In genomic region chr19:21715515-21715914, GRCm38 (mm10) we compare ENCODE assay signal across 27 mouse cellular contexts.
DNase-seq lines count a peak whose midpoint lies in the region; ATAC-seq and TF ChIP-seq lines count a peak whose summit lies in the region.
"Had no signal": no experiment of that assay in that cellular context is flagged by ENCODE, and none has a peak within 500 bp of the region (broad histone marks: within the 10 kb centered on the region; RNA-seq: fewer than 3 reads in every experiment).

No protein-coding gene starts in this region.

- H3K4me1 ChIP-seq in kidney, postnatal 0 days (replicated peaks; ENCODE audit: insufficient read depth, low read length): peaks cover 11% of the 10 kb centered on the region
- peaks cover 21% of the 10 kb centered on the region for H3K4me1 ChIP-seq in limb, embryonic 13.5 days
- no peaks in the 10 kb centered on the region for H3K4me1 ChIP-seq in limb, embryonic 10.5 days
- peaks cover 3 to 20% of the 10 kb centered on the region in 2 experiments; a peak in 2 of 4 replicates for H3K4me1 ChIP-seq in CH12.LX (ENCODE audit: control insufficient read depth in 1 of 2, insufficient read depth in 2 of 2)
- H3K4me1 ChIP-seq: embryonic facial prominence, embryonic 10.5 days; forebrain, embryonic 12.5 days; forebrain, embryonic 15.5 days; heart, embryonic 10.5 days had no signal

- in situ Hi-C loops in CH12.LX (cut with MboI; ENCODE audit: low pct_ligation_motif_present, low pct_unique_long_range_greater_than_20kb, low sequenced_read_pairs): loop anchor here (10.0 kb wide), 1 partner anchor 61 kb away; the partner anchor contains the start of genes 1110059E24Rik and Abhd17b

- TF ChIP-seq CTCF in kidney, postnatal 0 days (IDR thresholded peaks at IDR 0.05; ENCODE audit: low read depth): no peak
- TF ChIP-seq CTCF in CH12.LX (conservative IDR thresholded peaks at IDR 0.05 in 1 of 2, IDR thresholded peaks at IDR 0.05 in 1 of 2; ENCODE audit: low read depth in 2 of 2, low read length in 2 of 2): no peak

- dilution Hi-C loops in CH12.LX (cut with MboI; ENCODE audit: extremely low pct_ligation_motif_present, extremely low pct_unique_long_range_greater_than_20kb, low sequenced_read_pairs): no loop called here

- no peak overlapping the region for H3K4me3 ChIP-seq in kidney, postnatal 0 days (replicated peaks; ENCODE audit: low read depth, low read length)
- H3K4me3 ChIP-seq in limb, embryonic 13.5 days: no peak overlapping the region
- no peak overlapping the region for H3K4me3 ChIP-seq in limb, embryonic 10.5 days
- H3K4me3 ChIP-seq in CH12.LX (replicated peaks in 1 of 3; ENCODE audit: low read depth in 2 of 3, low read length in 2 of 3, poor library complexity in 1 of 3): peak overlapping the region in 2 of 3 experiments; percentile 68 to 74
- H3K4me3 ChIP-seq: embryonic facial prominence, embryonic 10.5 days; embryonic facial prominence, embryonic 13.5 days; erythroblast, embryonic 14.5 days; forebrain, embryonic 12.5 days; forebrain, embryonic 15.5 days; heart, adult 2 months; heart, embryonic 10.5 days; heart, embryonic 13.5 days had no signal

- no peak for TF ChIP-seq POLR2A in CH12.LX (IDR thresholded peaks at IDR 0.05; ENCODE audit: low read depth, low read length)

- H3K27ac ChIP-seq in kidney, postnatal 0 days: no peak overlapping the region
- no peak overlapping the region for H3K27ac ChIP-seq in limb, embryonic 13.5 days
- H3K27ac ChIP-seq in limb, embryonic 10.5 days: no peak overlapping the region
- peak overlapping the region; percentile 97 for H3K27ac ChIP-seq in CH12.LX (ENCODE audit: insufficient read depth, low read depth)
- H3K27ac ChIP-seq: embryonic facial prominence, embryonic 10.5 days; embryonic facial prominence, embryonic 13.5 days; forebrain, embryonic 12.5 days; forebrain, embryonic 15.5 days; heart, adult 2 months; heart, embryonic 10.5 days; heart, embryonic 13.5 days; hindbrain, embryonic 14.5 days; hindbrain, postnatal 0 days had no signal

- no peaks in the 10 kb centered on the region for H3K9me3 ChIP-seq in kidney, postnatal 0 days (replicated peaks; ENCODE audit: low read length)
- no peaks in the 10 kb centered on the region for H3K9me3 ChIP-seq in limb, embryonic 13.5 days
- H3K9me3 ChIP-seq in limb, embryonic 10.5 days (replicated peaks): no peaks in the 10 kb centered on the region
- H3K9me3 ChIP-seq in CH12.LX (replicated peaks; ENCODE audit: low read length): peaks cover 3% of the 10 kb centered on the region
- H3K9me3 ChIP-seq: embryonic facial prominence, embryonic 10.5 days; forebrain, embryonic 12.5 days; forebrain, embryonic 15.5 days; heart, embryonic 10.5 days; heart, embryonic 13.5 days had no signal

- peak; percentile 65 for DNase-seq in heart, adult 11 months
- no peak for DNase-seq in heart, adult 18-20 months
- DNase-seq in kidney, postnatal 0 days (ENCODE audit: low spot score): no peak
- no peak for DNase-seq in kidney, postnatal 25 days
- DNase-seq in limb, embryonic 10.5 days (ENCODE audit: low spot score): no peak
- peak; percentile 42 for DNase-seq in CH12.LX (ENCODE audit: extremely low read depth)
- DNase-seq in left cerebral cortex, adult 11 months (ENCODE audit: low spot score): no peak
- DNase-seq: adrenal gland, postnatal 25 days; cerebellum, adult 11-12 months; cerebellum, adult 8-10 months; cerebellum, postnatal 36 days; embryo, embryonic 11 days; gastrocnemius, postnatal 14 days; heart, adult 2 months; heart, postnatal 14 days; heart, postnatal 4 days had no signal

- TF ChIP-seq EP300 in CH12.LX (IDR thresholded peaks at IDR 0.05; ENCODE audit: low read length): no peak

- no peaks in the 10 kb centered on the region for H3K27me3 ChIP-seq in kidney, postnatal 0 days (ENCODE audit: insufficient read depth, low read length)
- H3K27me3 ChIP-seq in limb, embryonic 13.5 days: no peaks in the 10 kb centered on the region
- no peaks in the 10 kb centered on the region for H3K27me3 ChIP-seq in limb, embryonic 10.5 days (ENCODE audit: low read depth, poor library complexity, severe bottlenecking)
- H3K27me3 ChIP-seq in CH12.LX (replicated peaks): no peaks in the 10 kb centered on the region
- H3K27me3 ChIP-seq: embryonic facial prominence, embryonic 13.5 days; forebrain, embryonic 12.5 days; forebrain, embryonic 15.5 days; heart, embryonic 13.5 days had no signal

- H3K36me3 ChIP-seq in kidney, postnatal 0 days (ENCODE audit: insufficient read depth, low read length): no peaks in the 10 kb centered on the region
- no peaks in the 10 kb centered on the region for H3K36me3 ChIP-seq in limb, embryonic 13.5 days
- H3K36me3 ChIP-seq in limb, embryonic 10.5 days: no peaks in the 10 kb centered on the region
- peaks cover 4 to 16% of the 10 kb centered on the region in 2 experiments for H3K36me3 ChIP-seq in CH12.LX (replicated peaks in 1 of 2; ENCODE audit: control insufficient read depth in 1 of 2, insufficient read depth in 1 of 2, low read length in 1 of 2)
- H3K36me3 ChIP-seq: embryonic facial prominence, embryonic 10.5 days; embryonic facial prominence, embryonic 13.5 days; forebrain, embryonic 12.5 days; forebrain, embryonic 15.5 days; heart, embryonic 10.5 days; heart, embryonic 13.5 days had no signal

- no peak for ATAC-seq in kidney, postnatal 0 days (replicated peaks; ENCODE audit: low FRiP score, low read depth)
- ATAC-seq in limb, embryonic 13.5 days (ENCODE audit: low FRiP score, low read depth): no peak
- ATAC-seq: activated CD4-positive, CD25-positive, alpha-beta regulatory T cell, adult 4 months; forebrain, embryonic 15.5 days; hindbrain, postnatal 0 days had no signal

- no peak for TF ChIP-seq RAD21 in CH12.LX (IDR thresholded peaks at IDR 0.05; ENCODE audit: low read depth, low read length)

- 57% methylated on average over 9 of the region's 9 CpGs for WGBS in kidney, postnatal 0 days
- 70% methylated on average over 9 of the region's 9 CpGs for WGBS in limb, embryonic 13.5 days
- 89% methylated on average over 9 of the region's 9 CpGs for WGBS in limb, embryonic 10.5 days

- peak overlapping the region; percentile 37; the same call in 1 of the 2 replicates for H3K4me2 ChIP-seq in kidney, postnatal 0 days (ENCODE audit: low read length)
- 0 out of 2 replicates have a peak overlapping the region, but pooled peaks have one; percentile 12 for H3K4me2 ChIP-seq in limb, embryonic 13.5 days (replicated peaks)
- peak overlapping the region; percentile 72; the same call in 1 of the 2 replicates for H3K4me2 ChIP-seq in CH12.LX (ENCODE audit: insufficient read depth, low read depth, poor library complexity, severe bottlenecking)
- H3K4me2 ChIP-seq: embryonic facial prominence, embryonic 13.5 days; forebrain, embryonic 12.5 days; forebrain, embryonic 15.5 days; heart, embryonic 13.5 days; hindbrain, embryonic 14.5 days had no signal

- H3K79me2 ChIP-seq in CH12.LX (replicated peaks; ENCODE audit: control insufficient read depth, extremely low read depth, insufficient read depth, poor library complexity, severe bottlenecking): no peaks in the 10 kb centered on the region; the same call in 1 of the 2 replicates

- H3K9ac ChIP-seq in kidney, postnatal 0 days (ENCODE audit: low read depth, low read length): no peak overlapping the region
- no peak overlapping the region for H3K9ac ChIP-seq in limb, embryonic 13.5 days
- H3K9ac ChIP-seq in CH12.LX (ENCODE audit: insufficient read depth, low read depth): peak overlapping the region; percentile 100
- H3K9ac ChIP-seq: embryonic facial prominence, embryonic 13.5 days; forebrain, embryonic 12.5 days; forebrain, embryonic 15.5 days; heart, embryonic 13.5 days; hindbrain, embryonic 14.5 days had no signal

TF ChIP-seq in CH12.LX, 34 proteins besides CTCF, POLR2A, EP300 and RAD21:
- no peak for TF ChIP-seq CHD1 (IDR thresholded peaks at IDR 0.05; ENCODE audit: low read depth, low read length)
- peak; percentile 86 for TF ChIP-seq SIN3A (IDR thresholded peaks at IDR 0.05; ENCODE audit: low read length)
- TF ChIP-seq USF2 (conservative IDR thresholded peaks at IDR 0.05; ENCODE audit: low read depth, low read length): 0 out of 2 replicates have a peak, but pooled peaks have one; percentile 19
- TF ChIP-seq MYC (IDR thresholded peaks at IDR 0.05; ENCODE audit: low read depth, low read length): peak; percentile 95
- TF ChIP-seq POLR2AphosphoS2 (IDR thresholded peaks at IDR 0.05; ENCODE audit: low read depth, low read length): no peak
- no peak for TF ChIP-seq GABPA (IDR thresholded peaks at IDR 0.05; ENCODE audit: insufficient replicate concordance, low read depth, low read length)
- peak; percentile 98 for TF ChIP-seq MXI1 (IDR thresholded peaks at IDR 0.05; ENCODE audit: low read depth, low read length)
- TF ChIP-seq MAX (IDR thresholded peaks at IDR 0.05; ENCODE audit: low read length): peak; percentile 94
- TF ChIP-seq IRF4 (IDR thresholded peaks at IDR 0.05; ENCODE audit: low read depth, low read length): no peak
- peak; percentile 38; the same call in 1 of the 2 replicates for TF ChIP-seq ETS1 (conservative IDR thresholded peaks at IDR 0.05; ENCODE audit: low read depth, low read length)
- TF ChIP-seq NELFE (IDR thresholded peaks at IDR 0.05; ENCODE audit: low read depth, low read length): peak; percentile 52; the same call in 1 of the 2 replicates
- TF ChIP-seq HCFC1 (IDR thresholded peaks at IDR 0.05; ENCODE audit: low read depth, low read length): peak; percentile 50
- peak; percentile 55 for TF ChIP-seq BHLHE40 (IDR thresholded peaks at IDR 0.05; ENCODE audit: low read depth, low read length)

Comparison
In these comparisons a context has a peak if more than half of its experiments do, and no peak if none do; other contexts are left out.
1. DNase-seq: peak in heart, adult 11 months (single experiment) and CH12.LX (single experiment); none in heart, adult 18-20 months (0 of 2), kidney, postnatal 0 days (single experiment), kidney, postnatal 25 days (0 of 2), limb, embryonic 10.5 days (single experiment) and left cerebral cortex, adult 11 months (single experiment).
2. H3K4me2 ChIP-seq: peak in every context shown above with its lines; median percentile 72 in CH12.LX; 37 in kidney, postnatal 0 days; 12 in limb, embryonic 13.5 days.
3. H3K4me3 ChIP-seq: peak in CH12.LX (2 of 3); none in kidney, postnatal 0 days (single experiment), limb, embryonic 13.5 days (single experiment) and limb, embryonic 10.5 days (single experiment).